Mouse (Mus musculus) cortical plate, adult 2 months (tissue): ENCODE measurements around the gene Tubg1. TPM values are rescaled to one million over a fixed set of nuclear protein-coding genes. Genes with fewer than 3 reads are reported as not detected.
"Not testable (repeated sequence)": the region's sequence is repeated elsewhere in the genome, so short reads cannot be mapped to it uniquely, and the experiment has no call there.

Source experiments
- H3K27ac ChIP-seq: fragments of 200-500 bp; 2 replicates; pipeline ENCODE4 v1.5.1; 2012; ENCODE audit warnings: low read length, control low read depth, inconsistent platforms; ENCODE audit not compliant: insufficient read depth
- H3K4me1 ChIP-seq: fragments of 200-500 bp; 2 replicates; pipeline ENCODE4 v1.6.1; 2011; ENCODE audit warnings: low read length; ENCODE audit not compliant: control insufficient read depth, insufficient read depth
- H3K4me3 ChIP-seq: fragments of 200-500 bp; 2 replicates; pipeline ENCODE4 v1.5.1; 2011; ENCODE audit warnings: mild to moderate bottlenecking, low read length, control low read depth; ENCODE audit not compliant: insufficient read depth
- CTCF ChIP-seq: fragments of 200-500 bp; IDR thresholded peaks from 2 replicates; pipeline ENCODE4 v1.5.1; 2011; ENCODE audit warnings: mild to moderate bottlenecking, control low read depth, low read length; ENCODE audit not compliant: insufficient read depth; ENCODE audit errors: extremely low read depth
- POLR2A ChIP-seq: fragments of 200-500 bp; IDR thresholded peaks from 2 replicates; pipeline ENCODE4 v1.6.1; 2011; ENCODE audit warnings: mild to moderate bottlenecking, low read length, control low read depth; ENCODE audit not compliant: insufficient read depth; ENCODE audit errors: extremely low read depth
- polyA plus RNA-seq: library from polyadenylated mRNA; depleted of rRNA; stranded (reverse); fragments of >200 nt; gene quantifications from 2 replicates; pipeline ENCODE4 v1.2.3, GENCODE M21; 2012

The Tubg1 gene
- polyA plus RNA-seq, 1 experiment = 15.2 TPM

- TF ChIP-seq POLR2A = no peak
- TF ChIP-seq CTCF = no peak
- Histone ChIP-seq H3K27ac (peak overlapping the region; percentile 69), H3K4me1 (peaks cover 4% of the 10 kb centered on the region; the same call in 1 of the 2 replicates), H3K4me3 (peak overlapping the region; percentile 52)
These were observed 492 bp upstream of the Tubg1 start for GRCm38 (mm10) chr11:101119131-101119760.

DNA sequence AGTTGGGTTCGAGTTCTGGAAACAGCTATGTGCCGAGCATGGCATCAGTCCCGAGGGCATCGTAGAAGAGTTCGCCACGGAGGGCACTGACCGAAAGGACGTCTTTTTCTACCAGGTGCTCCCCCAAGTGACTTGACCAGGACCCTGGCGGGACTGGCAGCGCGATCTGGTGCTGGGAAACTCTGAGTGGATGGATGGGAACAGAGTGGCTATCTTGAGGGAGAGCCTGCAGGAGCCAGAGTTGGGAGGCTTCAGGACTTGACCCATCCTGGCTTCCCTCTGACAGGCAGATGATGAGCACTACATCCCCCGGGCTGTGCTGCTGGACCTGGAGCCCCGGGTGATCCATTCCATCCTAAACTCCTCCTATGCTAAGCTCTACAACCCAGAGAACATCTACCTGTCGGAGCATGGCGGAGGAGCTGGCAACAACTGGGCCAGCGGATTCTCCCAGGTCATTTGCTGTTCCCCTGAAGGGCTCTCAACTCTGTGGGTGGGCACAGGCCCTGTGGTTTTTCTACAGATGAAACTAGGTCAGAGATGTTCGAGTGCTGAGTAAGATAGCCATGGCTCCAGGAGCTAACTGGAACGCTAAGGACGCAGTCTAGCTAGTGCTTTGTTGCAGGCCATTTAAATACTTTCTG, 929 bp downstream of the Tubg1 start:
- H3K4me3 ChIP-seq = peak overlapping the region; percentile 52
- H3K27ac ChIP-seq = 0 out of 2 replicates have a peak overlapping the region, but pooled peaks have one; percentile 3
- TF ChIP-seq POLR2A (no peak), CTCF (no peak)
- H3K4me1 ChIP-seq = peaks cover 4% of the 10 kb centered on the region; the same call in 1 of the 2 replicates

DNA sequence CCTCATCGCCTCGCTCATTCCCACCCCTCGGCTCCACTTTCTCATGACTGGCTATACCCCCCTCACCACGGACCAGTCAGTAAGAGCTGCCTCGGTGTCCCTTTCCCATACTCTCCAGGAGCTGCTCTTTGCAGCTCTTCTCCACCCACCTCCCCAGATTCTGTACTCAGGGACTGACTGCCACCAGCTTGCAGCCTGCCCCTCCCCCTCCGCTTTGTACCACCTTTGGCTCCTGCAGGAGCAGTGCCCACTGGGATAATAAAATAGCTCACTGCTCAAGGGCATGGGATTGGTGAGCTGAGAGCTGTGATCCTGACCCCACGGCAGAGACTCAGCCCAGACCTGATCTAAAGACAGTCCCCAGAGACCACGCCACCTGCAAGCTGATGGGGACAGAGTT, 4.8 kb downstream of the Tubg1 start:
- H3K4me3 ChIP-seq, H3K27ac ChIP-seq, H3K4me1 ChIP-seq: not testable (repeated sequence)

DNA sequence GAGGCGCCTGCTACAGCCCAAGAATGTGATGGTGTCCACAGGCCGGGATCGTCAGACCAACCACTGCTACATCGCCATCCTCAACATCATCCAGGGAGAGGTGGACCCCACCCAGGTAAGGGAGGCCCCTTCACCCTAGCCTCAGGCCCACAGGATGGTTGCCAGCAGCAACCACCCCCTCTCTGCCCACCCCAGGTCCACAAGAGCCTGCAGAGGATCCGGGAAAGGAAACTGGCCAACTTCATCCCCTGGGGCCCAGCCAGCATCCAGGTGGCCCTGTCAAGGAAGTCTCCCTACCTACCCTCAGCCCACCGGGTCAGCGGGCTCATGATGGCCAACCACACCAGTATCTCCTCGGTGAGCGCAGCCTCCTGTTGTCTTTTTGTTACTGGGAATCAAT, 5.3 kb downstream of the Tubg1 start:
- not testable (repeated sequence) for H3K4me1 ChIP-seq, H3K27ac ChIP-seq, H3K4me3 ChIP-seq

- 0 out of 2 replicates have a peak, but pooled peaks cover 2% of the 10 kb centered on the region for H3K4me1 ChIP-seq
- TF ChIP-seq CTCF (no peak), POLR2A (no peak)
- no peak overlapping the region for H3K4me3 ChIP-seq
- no peak overlapping the region for H3K27ac ChIP-seq
These were observed 7.3 kb downstream of the Tubg1 start for GRCm38 (mm10) chr11:101127075-101127474.

DNA sequence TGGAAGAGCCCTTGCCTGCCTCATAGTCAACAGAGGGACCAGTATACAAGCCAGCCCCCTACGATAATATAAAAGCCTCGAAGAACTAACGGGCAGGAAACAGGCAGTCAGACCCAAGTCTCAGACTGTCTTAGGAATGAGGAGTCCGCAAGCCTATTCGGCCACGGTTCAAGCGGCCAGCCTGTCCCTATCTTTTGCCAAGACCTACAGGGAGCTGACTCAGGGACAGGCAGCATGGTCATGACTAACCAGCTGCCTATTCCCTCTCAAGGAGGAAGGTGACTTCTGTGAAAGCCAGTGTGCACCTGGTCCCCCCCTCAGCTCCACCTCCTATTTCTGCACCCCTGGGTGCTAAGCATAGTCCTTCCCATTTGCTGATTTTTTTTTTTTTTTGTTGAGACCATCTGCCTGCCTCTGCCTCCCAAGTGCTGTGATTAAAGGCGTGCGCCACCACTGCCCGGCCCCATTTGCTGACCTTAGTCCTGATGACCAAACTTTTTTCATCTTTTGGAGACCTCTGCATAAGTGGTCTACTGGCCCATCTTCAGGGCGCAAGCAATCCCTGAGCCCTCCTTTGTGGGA, 9.3 kb downstream of the Tubg1 start:
- no peak overlapping the region for H3K4me3 ChIP-seq
- no peak for TF ChIP-seq POLR2A
- TF ChIP-seq CTCF = no peak
- no peak overlapping the region for H3K27ac ChIP-seq
- 0 out of 2 replicates have a peak, but pooled peaks cover 2% of the 10 kb centered on the region for H3K4me1 ChIP-seq

DNA sequence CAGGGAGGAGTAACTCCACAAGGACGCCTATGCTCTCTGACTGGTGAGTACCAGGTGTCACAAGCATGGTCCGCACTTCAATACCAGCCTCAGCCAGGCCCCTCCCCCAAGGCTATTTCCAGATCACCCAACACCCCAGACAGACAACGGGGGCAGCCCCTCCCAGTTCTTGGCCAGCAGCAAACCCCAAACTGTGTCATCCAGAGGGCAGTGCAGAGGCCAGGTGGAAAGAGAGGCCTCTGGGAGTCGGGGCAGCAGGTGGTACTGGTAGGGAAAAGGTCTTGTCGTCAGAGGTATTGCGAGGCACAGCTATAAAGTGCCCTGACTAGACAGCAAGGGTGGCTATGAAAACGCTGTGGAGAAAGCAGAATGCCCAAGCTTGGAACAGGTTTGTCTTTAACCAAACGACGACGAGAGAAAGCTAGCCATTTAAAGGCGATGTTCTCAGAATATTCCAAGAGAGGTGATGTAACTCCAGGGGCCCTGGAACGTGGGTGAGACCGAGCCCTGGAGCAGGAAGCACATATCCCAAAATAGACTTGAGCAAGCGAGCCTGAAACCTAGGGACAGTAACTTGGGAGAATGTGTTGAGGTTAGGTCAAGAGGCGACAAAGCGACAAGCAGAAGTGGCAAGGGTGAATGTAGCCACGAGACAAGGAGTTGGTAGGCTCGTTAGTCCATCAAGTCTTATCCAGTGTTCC, 10.5 kb downstream of the Tubg1 start:
- no peak overlapping the region for H3K4me3 ChIP-seq
- no peak overlapping the region for H3K27ac ChIP-seq
- 0 out of 2 replicates have a peak, but pooled peaks cover 2% of the 10 kb centered on the region for H3K4me1 ChIP-seq
- TF ChIP-seq POLR2A (no peak), CTCF (no peak)

DNA sequence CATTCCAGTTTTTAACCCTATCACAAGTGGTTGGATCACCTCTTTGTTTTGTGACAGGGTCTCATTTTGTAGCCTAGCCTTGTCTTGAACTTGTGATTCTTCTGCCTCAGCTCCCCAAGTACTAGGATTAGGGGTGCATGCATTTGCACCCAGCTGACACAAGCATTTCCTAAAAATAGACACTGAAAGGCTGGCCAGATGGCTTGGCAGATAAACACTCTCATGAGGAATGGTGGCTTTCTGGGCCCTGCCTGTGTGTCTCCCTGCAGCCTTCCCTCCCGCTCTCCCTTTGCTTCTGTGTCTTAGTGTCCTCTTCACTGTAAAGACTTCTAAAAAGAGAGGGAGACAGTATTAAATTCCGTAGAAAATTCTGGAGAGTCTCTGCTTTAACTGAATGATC, 11.4 kb downstream of the Tubg1 start:
- H3K4me1 ChIP-seq = 0 out of 2 replicates have a peak, but pooled peaks cover 2% of the 10 kb centered on the region
- no peak overlapping the region for H3K27ac ChIP-seq
- H3K4me3 ChIP-seq = no peak overlapping the region
- TF ChIP-seq CTCF = no peak
- no peak for TF ChIP-seq POLR2A

DNA sequence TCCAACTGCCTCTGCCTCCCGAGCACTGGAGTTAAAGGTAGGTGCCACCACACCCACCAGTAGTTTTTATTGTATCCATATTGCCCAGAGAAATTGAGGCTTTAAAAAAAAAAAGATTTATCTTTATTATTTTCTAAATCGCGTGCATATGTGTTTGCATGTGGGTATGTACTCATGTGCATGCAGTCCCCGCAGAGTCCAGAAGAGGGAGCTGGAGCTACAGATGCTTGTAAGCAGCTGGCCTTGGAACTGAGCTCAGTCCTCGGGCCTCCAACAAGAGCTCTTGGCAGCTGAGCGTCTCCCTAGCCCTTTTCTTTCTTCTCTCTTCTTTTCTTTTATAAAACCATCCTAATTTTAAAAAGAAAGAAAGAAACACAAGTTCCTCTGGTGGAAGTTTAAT, 12.0 kb downstream of the Tubg1 start:
- Histone ChIP-seq H3K4me3 (no peak overlapping the region), H3K27ac (no peak overlapping the region), H3K4me1 (0 out of 2 replicates have a peak, but pooled peaks cover 2% of the 10 kb centered on the region)
- TF ChIP-seq CTCF (peak; percentile 13; the same call in 1 of the 2 replicates), POLR2A (no peak)
